Mouse (Mus musculus) testis, postnatal 10 days (tissue): ENCODE data around the gene Fam222a.

Experiments used
- DNase-seq: peaks from one replicate; pipeline ENCODE4 v3.0.0; 2021; ENCODE audit warnings: low spot score

The Fam222a gene

GRCm38 (mm10) chr5:114657426-114657825 lies 89.6 kb downstream of the Fam222a start:
- DNase-seq: no peak

- DNase-seq: peak; percentile 52
Measured at GRCm38 (mm10) chr5:114658255-114658654, 90.4 kb downstream of the Fam222a start, which contains the start of gene Trpv4. Gene Trpv4, minus strand, starts transcription at chr5:114658421.

GRCm38 (mm10) chr5:114661029-114661428 lies 93.2 kb downstream of the Fam222a start:
- no peak for DNase-seq
